Mouse (Mus musculus): ENCODE data around the gene Gm29564. TPM values are rescaled to one million over a fixed set of nuclear protein-coding genes. Genes with fewer than 3 reads are reported as not detected.
"Not testable (repeated sequence)": the region's sequence is repeated elsewhere in the genome, so short reads cannot be mapped to it uniquely, and the experiment has no call there.

Gene Gm29564
- not detected in 2 replicates for polyA plus RNA-seq (2016; fragmentation: Nextera tagmentation; extraction: Ambion mirVana)

GRCm38 (mm10) chrY:78212693-78213092 lies at the start of gene Gm29564:
Gene Gm29564, plus strand, starts transcription at chrY:78212993.
- WGBS: no CpG with 5 or more reads among the region's 6 CpGs
- H3K36me3 ChIP-seq; H3K4me3 ChIP-seq; H3K9me3 ChIP-seq (replicated peaks); DNase-seq (ENCODE audit: low spot score); H3K27ac ChIP-seq (replicated peaks); H3K4me1 ChIP-seq; H3K27me3 ChIP-seq (ENCODE audit: low read depth, poor library complexity, severe bottlenecking): not testable (repeated sequence)

Other genes with a start within 250 kb of the Gm29564 start
- gene Gm20867, start 249.8 kb upstream of the Gm29564 start, polyA plus RNA-seq (2016; fragmentation: Nextera tagmentation; extraction: Ambion mirVana): not detected in 2 replicates